Mouse (Mus musculus) large intestine, adult 2 months (tissue): Measurements from ENCODE around the gene Gm4064. TPM values are rescaled to one million over a fixed set of nuclear protein-coding genes. Genes with fewer than 3 reads are reported as not detected.
"Not testable (repeated sequence)": the region's sequence is repeated elsewhere in the genome, so short reads cannot be mapped to it uniquely, and the experiment has no call there.

Experiments used
- DNase-seq: peaks from one replicate; pipeline ENCODE4 v3.0.0-alpha.2; 2012; ENCODE audit warnings: low read depth, low spot score
- whole genome bisulfite sequencing: fragments of 180-500 bp; shearing (Covaris S2); methylation state at CpG from one replicate; pipeline ENCODE4 v1.1.7; 2018; 5-methylcytosine and 5-hydroxymethylcytosine counted together
- polyA plus RNA-seq: library from polyadenylated mRNA; depleted of rRNA; stranded (reverse); fragments of >200 nt; gene quantifications from 2 replicates; pipeline ENCODE4 v1.2.3, GENCODE M21; 2012; rRNA removed

Gm4064 gene
- polyA plus RNA-seq, result not detected in 2 replicates

DNA sequence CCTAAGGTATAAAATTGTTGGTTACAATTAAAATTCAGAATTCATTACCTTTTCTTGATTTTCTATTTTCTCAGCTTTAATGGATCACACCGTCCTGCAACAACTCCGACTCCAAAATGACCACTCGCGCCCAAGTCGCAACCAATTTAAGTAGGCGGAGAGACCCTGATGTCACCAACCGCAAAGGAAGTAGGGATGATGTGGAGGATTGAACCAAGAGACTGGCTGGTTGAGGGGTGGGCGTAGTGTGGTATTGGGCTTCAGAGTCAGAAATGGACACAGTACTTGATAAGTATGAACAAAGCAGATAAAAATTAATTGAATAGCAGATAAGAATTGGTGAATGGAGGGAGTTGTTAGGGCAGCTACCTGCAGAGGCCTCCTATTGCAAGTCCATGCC lies at the start of gene Gm4064:
TSS of gene Gm4064 (minus strand) at position 101 of the 400 bp plus-strand sequence.
- WGBS, result no CpG with 5 or more reads among the region's 8 CpGs
- DNase-seq, result not testable (repeated sequence)

DNA sequence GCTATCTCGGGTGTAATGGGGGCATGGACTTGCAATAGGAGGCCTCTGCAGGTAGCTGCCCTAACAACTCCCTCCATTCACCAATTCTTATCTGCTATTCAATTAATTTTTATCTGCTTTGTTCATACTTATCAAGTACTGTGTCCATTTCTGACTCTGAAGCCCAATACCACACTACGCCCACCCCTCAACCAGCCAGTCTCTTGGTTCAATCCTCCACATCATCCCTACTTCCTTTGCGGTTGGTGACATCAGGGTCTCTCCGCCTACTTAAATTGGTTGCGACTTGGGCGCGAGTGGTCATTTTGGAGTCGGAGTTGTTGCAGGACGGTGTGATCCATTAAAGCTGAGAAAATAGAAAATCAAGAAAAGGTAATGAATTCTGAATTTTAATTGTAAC lies 34.4 kb upstream of the Gm4064 start, which contains the start of the genes Rbmy and Gm10256:
TSS of gene Rbmy (plus strand) at position 301 of the 400 bp plus-strand sequence.
TSS of gene Gm10256 (plus strand) at position 320 of the 400 bp plus-strand sequence.
- WGBS, result no CpG with 5 or more reads among the region's 9 CpGs
- not testable (repeated sequence) for DNase-seq

Other genes with a start within 250 kb of the Gm4064 start
- gene H2al2c, start 197.1 kb downstream of the Gm4064 start, polyA plus RNA-seq, result not detected in 2 replicates
- gene Sry, start 132.5 kb downstream of the Gm4064 start, polyA plus RNA-seq, result not detected in 2 replicates
- gene H2al2b, start 75.5 kb downstream of the Gm4064 start, polyA plus RNA-seq, result not detected in 2 replicates
- not detected in 2 replicates for gene Rbmy, start 34.5 kb upstream of the Gm4064 start, polyA plus RNA-seq
- not detected in 2 replicates for gene Gm10256, start 34.5 kb upstream of the Gm4064 start, polyA plus RNA-seq
- not detected in 2 replicates for gene Gm10352, start 104.8 kb upstream of the Gm4064 start, polyA plus RNA-seq
- not detected in 2 replicates for gene Gm29289, start 136.4 kb upstream of the Gm4064 start, polyA plus RNA-seq